Mouse (Mus musculus): ENCODE data around the gene Fam57b. TPM values are rescaled to one million over a fixed set of nuclear protein-coding genes. Genes with fewer than 3 reads are reported as not detected.

The Fam57b gene
- total RNA-seq, 1 experiment = 1.9 TPM

DNA sequence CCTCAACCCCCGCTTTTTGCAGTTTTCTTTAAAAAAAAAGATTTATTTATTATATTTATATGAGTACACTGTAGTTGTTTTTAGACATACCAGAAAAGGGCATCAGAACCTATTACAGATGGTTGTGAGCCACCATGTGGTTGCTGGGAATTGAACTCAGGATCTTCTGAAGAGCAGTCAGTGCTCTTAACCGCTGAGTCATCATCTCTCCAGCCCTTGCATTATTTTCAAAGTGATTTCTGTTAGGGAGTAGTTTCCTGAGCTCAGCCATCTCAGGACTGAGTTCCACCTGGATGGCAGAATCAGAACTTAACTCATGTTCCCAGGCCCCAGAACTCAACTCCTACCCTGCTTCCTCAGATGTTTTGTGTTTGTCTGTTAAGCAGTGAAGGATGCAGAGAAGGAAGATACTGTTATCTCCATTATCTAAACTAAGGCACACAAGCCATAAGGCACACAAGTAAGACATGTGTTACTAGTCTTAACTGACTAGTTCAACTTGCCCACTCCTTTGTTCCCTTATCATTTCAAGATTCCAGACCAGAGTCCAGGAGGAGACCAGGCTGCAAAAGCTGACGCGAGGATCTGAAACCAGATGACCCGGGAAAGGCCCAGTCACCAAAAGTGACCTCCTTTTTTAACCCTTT, 12.4 kb downstream of the Fam57b start:
- DNase-seq (ENCODE audit: low read depth, low spot score) = no peak
- H3K36me3 ChIP-seq (ENCODE audit: control insufficient read depth, insufficient read depth, low read length, poor library complexity, severe bottlenecking) = peaks cover 3% of the 10 kb centered on the region; the same call in 1 of the 2 replicates
- H3K4me1 ChIP-seq (ENCODE audit: control insufficient read depth in 2 of 2, insufficient read depth in 2 of 2, low read length in 2 of 2, poor library complexity in 1 of 2) = peaks cover 5 to 22% of the 10 kb centered on the region in 2 experiments; a peak in 3 of 4 replicates
- H3K4me3 ChIP-seq (ENCODE audit: insufficient read depth in 1 of 2, low read depth in 1 of 2, low read length in 2 of 2, poor library complexity in 1 of 2, severe bottlenecking in 1 of 2) = peak overlapping the region; percentile 53 to 87; a peak in 3 of 4 replicates
- no peak overlapping the region for H3K27ac ChIP-seq (ENCODE audit: insufficient read depth, low read depth, low read length, poor library complexity, severe bottlenecking)
- peak overlapping the region; percentile 22; the same call in 1 of the 2 replicates for H3K9ac ChIP-seq (ENCODE audit: insufficient read depth, low read depth, low read length, poor library complexity, severe bottlenecking)
- in situ Hi-C loops (cut with MboI; ENCODE audit: low sequenced_read_pairs in 2 of 2, unreplicated experiment in 2 of 2) = no loop called here
- peak; percentile 61 for TF ChIP-seq MAFK (IDR thresholded peaks at IDR 0.05; ENCODE audit: insufficient read depth, low read depth, low read length)
- TF ChIP-seq HCFC1 (IDR thresholded peaks at IDR 0.05; ENCODE audit: borderline replicate concordance, insufficient read depth, low read length) = no peak
- no peak for TF ChIP-seq ZNF384 (IDR thresholded peaks at IDR 0.05; ENCODE audit: low read depth, low read length)
- TF ChIP-seq ZC3H11A (IDR thresholded peaks at IDR 0.05; ENCODE audit: borderline replicate concordance, low read depth, low read length) = no peak
- TF ChIP-seq CHD2 (IDR thresholded peaks at IDR 0.05; ENCODE audit: low read depth, low read length) = no peak
- H3K9me3 ChIP-seq (ENCODE audit: control insufficient read depth, insufficient read depth, low read depth, low read length) = no peaks in the 10 kb centered on the region

- no peak overlapping the region for H3K4me3 ChIP-seq (ENCODE audit: insufficient read depth in 1 of 2, low read depth in 1 of 2, low read length in 2 of 2, poor library complexity in 1 of 2, severe bottlenecking in 1 of 2)
- no peak overlapping the region for H3K9ac ChIP-seq (ENCODE audit: insufficient read depth, low read depth, low read length, poor library complexity, severe bottlenecking)
- in situ Hi-C loops (cut with MboI; ENCODE audit: low sequenced_read_pairs in 2 of 2, unreplicated experiment in 2 of 2) = no loop called here
- no peak overlapping the region for H3K27ac ChIP-seq (ENCODE audit: insufficient read depth, low read depth, low read length, poor library complexity, severe bottlenecking)
- no peaks in the 10 kb centered on the region for H3K9me3 ChIP-seq (ENCODE audit: control insufficient read depth, insufficient read depth, low read depth, low read length)
- no peaks in the 10 kb centered on the region for H3K36me3 ChIP-seq (ENCODE audit: control insufficient read depth, insufficient read depth, low read length, poor library complexity, severe bottlenecking)
- no peak for DNase-seq (ENCODE audit: low read depth, low spot score)
- TF ChIP-seq ZNF384 (IDR thresholded peaks at IDR 0.05; ENCODE audit: low read depth, low read length) = no peak
- no peak for TF ChIP-seq MAFK (IDR thresholded peaks at IDR 0.05; ENCODE audit: insufficient read depth, low read depth, low read length)
- TF ChIP-seq CHD2 (IDR thresholded peaks at IDR 0.05; ENCODE audit: low read depth, low read length) = no peak
- no peak for TF ChIP-seq ZC3H11A (IDR thresholded peaks at IDR 0.05; ENCODE audit: borderline replicate concordance, low read depth, low read length)
- TF ChIP-seq HCFC1 (IDR thresholded peaks at IDR 0.05; ENCODE audit: borderline replicate concordance, insufficient read depth, low read length) = no peak
- peaks cover 5 to 16% of the 10 kb centered on the region in 2 experiments; a peak in 3 of 4 replicates for H3K4me1 ChIP-seq (ENCODE audit: control insufficient read depth in 2 of 2, insufficient read depth in 2 of 2, low read length in 2 of 2, poor library complexity in 1 of 2)
Observed at GRCm38 (mm10) chr7:126815726-126816222, 18.3 kb downstream of the Fam57b start.

DNA sequence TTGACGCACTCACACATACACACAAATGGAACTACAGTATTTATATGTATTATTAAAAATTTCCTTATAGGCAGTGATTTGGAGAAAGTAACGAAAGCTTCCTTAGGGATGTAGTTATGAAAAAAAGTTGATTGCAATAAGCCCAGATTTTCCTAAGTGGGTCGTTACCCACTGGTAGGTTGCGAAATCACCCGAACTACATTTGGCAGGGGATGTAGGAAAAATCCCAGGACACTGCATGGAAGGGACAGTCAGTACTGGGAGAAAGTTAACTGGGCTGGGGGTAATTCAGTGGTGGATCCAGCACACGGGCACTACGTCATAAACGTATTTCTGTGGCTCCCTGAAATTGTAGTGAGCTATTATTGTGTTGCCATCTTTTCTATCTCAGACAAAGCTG, 19.0 kb downstream of the Fam57b start:
- in situ Hi-C loops (cut with MboI; ENCODE audit: low sequenced_read_pairs in 2 of 2, unreplicated experiment in 2 of 2) = no loop called here
- TF ChIP-seq ZC3H11A (IDR thresholded peaks at IDR 0.05; ENCODE audit: borderline replicate concordance, low read depth, low read length) = no peak
- no peak for TF ChIP-seq MAFK (IDR thresholded peaks at IDR 0.05; ENCODE audit: insufficient read depth, low read depth, low read length)
- TF ChIP-seq HCFC1 (IDR thresholded peaks at IDR 0.05; ENCODE audit: borderline replicate concordance, insufficient read depth, low read length) = no peak
- TF ChIP-seq ZNF384 (IDR thresholded peaks at IDR 0.05; ENCODE audit: low read depth, low read length) = no peak
- no peak for TF ChIP-seq CHD2 (IDR thresholded peaks at IDR 0.05; ENCODE audit: low read depth, low read length)
- no peak overlapping the region for H3K4me3 ChIP-seq (ENCODE audit: insufficient read depth in 1 of 2, low read depth in 1 of 2, low read length in 2 of 2, poor library complexity in 1 of 2, severe bottlenecking in 1 of 2)
- DNase-seq (ENCODE audit: low read depth, low spot score) = no peak
- no peak overlapping the region for H3K27ac ChIP-seq (ENCODE audit: insufficient read depth, low read depth, low read length, poor library complexity, severe bottlenecking)
- no peak overlapping the region for H3K9ac ChIP-seq (ENCODE audit: insufficient read depth, low read depth, low read length, poor library complexity, severe bottlenecking)
- H3K4me1 ChIP-seq (ENCODE audit: control insufficient read depth in 2 of 2, insufficient read depth in 2 of 2, low read length in 2 of 2, poor library complexity in 1 of 2) = peaks cover 5 to 16% of the 10 kb centered on the region in 2 experiments; a peak in 3 of 4 replicates
- H3K9me3 ChIP-seq (ENCODE audit: control insufficient read depth, insufficient read depth, low read depth, low read length) = no peaks in the 10 kb centered on the region
- no peaks in the 10 kb centered on the region for H3K36me3 ChIP-seq (ENCODE audit: control insufficient read depth, insufficient read depth, low read length, poor library complexity, severe bottlenecking)

DNA sequence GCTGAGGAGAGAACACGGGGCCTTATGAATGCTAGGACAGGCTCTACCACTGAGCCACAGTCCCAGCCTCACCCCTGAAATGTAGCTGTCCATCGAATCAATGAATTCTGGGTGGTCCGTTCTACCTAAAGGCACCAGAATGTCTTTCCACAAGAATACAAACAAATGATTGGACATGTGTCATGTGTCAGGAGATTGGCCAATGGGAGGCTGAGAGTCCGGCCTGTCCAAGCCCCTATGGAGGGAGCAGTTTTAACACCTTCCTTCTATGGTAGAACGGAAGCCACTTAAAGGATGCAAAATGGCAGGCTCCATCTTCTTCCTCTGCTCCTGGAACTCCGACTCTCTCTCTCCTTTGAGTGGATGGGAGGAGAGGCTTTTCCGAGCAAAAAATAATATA, 20.1 kb downstream of the Fam57b start:
- no peak overlapping the region for H3K27ac ChIP-seq (ENCODE audit: insufficient read depth, low read depth, low read length, poor library complexity, severe bottlenecking)
- TF ChIP-seq HCFC1 (IDR thresholded peaks at IDR 0.05; ENCODE audit: borderline replicate concordance, insufficient read depth, low read length) = no peak
- TF ChIP-seq ZNF384 (IDR thresholded peaks at IDR 0.05; ENCODE audit: low read depth, low read length) = no peak
- TF ChIP-seq ZC3H11A (IDR thresholded peaks at IDR 0.05; ENCODE audit: borderline replicate concordance, low read depth, low read length) = no peak
- TF ChIP-seq MAFK (IDR thresholded peaks at IDR 0.05; ENCODE audit: insufficient read depth, low read depth, low read length) = no peak
- TF ChIP-seq CHD2 (IDR thresholded peaks at IDR 0.05; ENCODE audit: low read depth, low read length) = no peak
- no peak for DNase-seq (ENCODE audit: low read depth, low spot score)
- no peak overlapping the region for H3K9ac ChIP-seq (ENCODE audit: insufficient read depth, low read depth, low read length, poor library complexity, severe bottlenecking)
- in situ Hi-C loops (cut with MboI; ENCODE audit: low sequenced_read_pairs in 2 of 2, unreplicated experiment in 2 of 2) = no loop called here
- no peaks in the 10 kb centered on the region for H3K9me3 ChIP-seq (ENCODE audit: control insufficient read depth, insufficient read depth, low read depth, low read length)
- no peaks in the 10 kb centered on the region for H3K36me3 ChIP-seq (ENCODE audit: control insufficient read depth, insufficient read depth, low read length, poor library complexity, severe bottlenecking)
- peaks cover 7 to 17% of the 10 kb centered on the region in 2 experiments; a peak in 3 of 4 replicates for H3K4me1 ChIP-seq (ENCODE audit: control insufficient read depth in 2 of 2, insufficient read depth in 2 of 2, low read length in 2 of 2, poor library complexity in 1 of 2)
- H3K4me3 ChIP-seq (ENCODE audit: insufficient read depth in 1 of 2, low read depth in 1 of 2, low read length in 2 of 2, poor library complexity in 1 of 2, severe bottlenecking in 1 of 2) = no peak overlapping the region

Measured in ES-E14 (cell line).